Mouse (Mus musculus) heart, adult 11 months (tissue): ENCODE measurements around the gene Tsc22d1.
A peak's percentile ranks its signal among the peaks of the same experiment; 100 is the strongest.

Experiments
- DNase-seq: peaks from one replicate; pipeline ENCODE4 v3.0.0; 2022

Gene Tsc22d1

GRCm38 (mm10) chr14:76414862-76415780, at the start of gene Tsc22d1:
TSS of gene Tsc22d1 (plus strand) at chr14:76414961.
- peak; percentile 96 for DNase-seq

DNA sequence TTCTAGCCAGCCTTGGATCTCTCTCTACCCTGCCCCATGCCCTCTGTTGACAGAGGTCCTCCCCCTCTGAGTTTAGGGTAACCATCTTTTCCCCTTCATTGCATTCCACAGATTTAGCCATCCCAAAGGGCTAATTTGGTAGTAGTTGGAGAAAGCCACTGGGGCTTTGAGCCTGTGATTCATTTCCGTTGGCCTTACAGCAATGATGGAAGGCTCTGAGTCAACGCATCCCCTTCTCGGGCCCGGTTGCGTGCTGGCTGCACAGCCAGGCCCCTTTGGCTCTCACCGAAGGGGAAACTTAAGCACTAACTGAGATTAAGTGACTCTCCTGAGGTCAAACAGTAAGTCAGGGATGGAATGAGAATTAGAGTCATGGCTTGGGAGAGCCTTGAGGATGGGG, 41.1 kb upstream of the Tsc22d1 start:
- DNase-seq = peak; percentile 40

DNA sequence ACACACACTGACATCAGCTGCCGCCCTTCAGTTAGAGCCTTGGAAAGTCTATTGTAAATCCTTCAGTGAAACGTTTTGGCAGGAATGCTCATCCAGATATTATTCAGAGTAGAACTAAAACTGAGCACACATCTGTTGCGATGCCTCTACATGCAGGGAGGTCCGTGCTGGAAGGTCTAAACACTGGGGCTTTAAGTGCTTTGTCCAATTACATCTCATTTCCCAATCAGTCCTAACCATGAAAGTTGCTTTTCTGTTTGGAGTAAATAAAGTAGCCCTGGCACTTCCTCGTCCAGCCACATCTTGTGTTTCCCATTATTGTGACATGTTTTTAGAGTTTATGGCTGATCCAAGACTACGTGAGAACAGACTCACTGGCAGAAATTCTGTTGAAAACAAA, 40.2 kb upstream of the Tsc22d1 start:
- DNase-seq = peak; percentile 58

DNA sequence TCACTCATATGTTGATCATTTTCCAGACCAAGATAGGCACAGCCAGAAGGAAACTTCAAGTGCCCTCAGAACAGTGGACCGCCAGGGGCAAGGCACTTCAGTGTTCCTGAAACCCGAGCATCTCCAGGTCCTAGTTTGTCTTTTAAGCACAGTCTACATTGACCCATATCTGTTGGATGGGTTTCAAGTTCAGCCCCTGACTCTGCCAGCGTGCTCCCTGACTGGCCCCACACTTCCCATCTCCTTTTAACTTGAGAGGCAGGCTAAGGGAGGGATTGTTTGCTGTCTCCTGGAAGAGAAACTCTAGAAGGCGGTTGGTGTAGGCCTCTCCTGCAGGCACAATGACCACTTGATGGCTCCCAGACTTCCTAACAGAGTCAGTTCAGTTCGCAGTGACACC, 38.2 kb upstream of the Tsc22d1 start:
- no peak for DNase-seq

- no peak for DNase-seq
Measured at GRCm38 (mm10) chr14:76379411-76379810, 35.4 kb upstream of the Tsc22d1 start.

DNA sequence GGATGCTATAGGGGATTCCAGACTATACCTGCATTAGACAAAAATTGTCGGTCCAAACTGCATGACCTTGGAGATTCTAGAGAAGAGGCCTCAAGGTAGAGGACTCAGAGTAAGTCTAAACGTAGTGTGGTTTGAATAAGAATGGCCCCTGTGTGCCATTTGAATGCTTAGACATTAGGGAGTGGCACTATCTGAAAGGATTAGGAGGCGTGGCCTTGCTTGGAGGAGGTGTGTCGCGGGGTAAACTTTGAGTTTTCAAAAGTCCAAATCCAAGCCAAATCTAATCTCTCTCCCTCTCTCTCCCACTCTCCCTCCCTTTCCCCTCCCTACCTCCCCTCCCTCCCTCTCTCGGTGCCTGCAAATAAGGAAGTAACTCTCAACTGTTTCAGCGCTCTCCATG, 26.7 kb upstream of the Tsc22d1 start:
- DNase-seq = no peak

DNA sequence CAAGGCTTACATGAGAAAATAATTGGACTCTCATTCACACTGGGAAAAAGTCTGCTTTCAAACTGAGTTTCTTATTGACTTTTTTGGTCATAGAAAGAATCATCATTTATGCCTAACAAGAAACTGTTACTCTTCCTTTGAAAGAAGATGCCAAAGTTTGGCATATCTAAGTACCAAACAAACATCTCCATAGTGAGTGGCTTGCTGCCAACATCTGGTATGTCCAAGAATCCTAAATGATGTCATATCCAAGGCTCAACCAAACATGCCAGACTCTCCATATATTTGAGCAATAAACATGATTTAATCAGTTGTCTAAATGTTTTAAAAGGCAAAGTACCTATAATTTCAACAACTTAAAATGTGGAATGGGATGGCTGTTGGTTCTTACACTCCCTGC, 16.5 kb upstream of the Tsc22d1 start:
- no peak for DNase-seq

- peak; percentile 71 for DNase-seq
Measured at GRCm38 (mm10) chr14:76402574-76402973, 12.2 kb upstream of the Tsc22d1 start.

GRCm38 (mm10) chr14:76409111-76409510, 5.7 kb upstream of the Tsc22d1 start:
- DNase-seq = peak; percentile 75

- no peak for DNase-seq
Measured at GRCm38 (mm10) chr14:76413773-76414121, 1.0 kb upstream of the Tsc22d1 start.

DNA sequence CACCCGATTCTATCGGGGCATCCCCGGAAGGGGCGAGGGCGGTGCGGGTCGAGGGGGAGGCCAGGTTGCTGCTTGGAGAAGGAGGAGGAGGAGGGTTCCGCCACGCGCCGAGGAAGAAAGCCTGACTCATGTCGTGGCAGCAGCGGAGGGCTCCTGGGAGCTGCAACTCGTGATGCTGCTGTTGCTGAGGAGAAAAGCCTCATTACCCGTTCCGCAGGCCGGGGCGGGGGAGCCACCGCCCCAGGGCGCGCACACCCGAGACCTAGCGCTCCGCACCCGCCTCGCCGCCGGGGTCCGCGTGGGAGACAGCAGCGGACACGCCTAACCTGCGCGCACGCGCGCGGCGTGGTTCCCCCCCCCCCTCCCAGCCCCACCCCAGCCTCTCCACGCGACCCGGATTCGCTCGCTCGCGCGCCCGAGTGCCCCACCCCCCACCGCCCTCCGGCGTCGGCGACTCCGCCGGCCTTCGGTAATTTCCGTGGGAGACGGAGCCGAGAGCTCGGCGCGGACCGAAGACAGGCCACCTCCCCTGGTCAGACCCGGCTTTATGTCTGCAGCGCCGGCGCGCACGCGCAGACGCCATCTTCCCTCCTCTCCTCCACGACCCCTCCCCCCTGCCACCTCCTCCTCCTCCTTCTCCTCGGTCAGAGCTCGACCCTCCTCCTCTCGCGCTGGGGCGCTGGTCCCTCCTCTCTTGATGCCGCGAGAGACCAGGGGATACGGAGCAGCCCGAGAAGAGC, 469 bp upstream of the Tsc22d1 start:
- DNase-seq = peak; percentile 100

DNA sequence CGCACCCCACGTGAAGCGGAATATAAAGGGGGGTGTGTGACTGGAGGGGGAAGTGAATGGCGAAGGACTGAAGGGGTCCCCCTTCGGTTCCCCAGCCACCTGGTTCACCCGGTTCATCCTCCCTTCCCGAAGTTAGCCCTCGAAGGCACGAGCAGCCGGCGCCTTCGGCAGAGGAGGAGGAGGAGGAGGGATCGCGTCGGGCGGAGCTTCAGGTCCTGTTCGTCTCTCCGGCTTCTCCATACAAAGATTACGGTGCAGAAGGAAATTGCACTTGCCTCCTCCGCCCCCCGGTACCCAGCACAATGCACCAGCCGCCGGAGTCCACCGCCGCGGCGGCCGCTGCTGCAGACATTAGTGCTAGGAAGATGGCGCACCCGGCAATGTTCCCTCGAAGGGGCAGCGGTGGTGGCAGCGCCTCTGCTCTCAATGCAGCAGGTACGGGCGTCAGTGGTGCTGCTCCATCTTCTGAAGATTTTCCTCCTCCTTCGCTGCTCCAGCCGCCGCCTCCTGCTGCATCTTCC, 1.1 kb downstream of the Tsc22d1 start:
- DNase-seq = no peak

GRCm38 (mm10) chr14:76416366-76417040, 1.7 kb downstream of the Tsc22d1 start:
- peak; percentile 92 for DNase-seq

DNA sequence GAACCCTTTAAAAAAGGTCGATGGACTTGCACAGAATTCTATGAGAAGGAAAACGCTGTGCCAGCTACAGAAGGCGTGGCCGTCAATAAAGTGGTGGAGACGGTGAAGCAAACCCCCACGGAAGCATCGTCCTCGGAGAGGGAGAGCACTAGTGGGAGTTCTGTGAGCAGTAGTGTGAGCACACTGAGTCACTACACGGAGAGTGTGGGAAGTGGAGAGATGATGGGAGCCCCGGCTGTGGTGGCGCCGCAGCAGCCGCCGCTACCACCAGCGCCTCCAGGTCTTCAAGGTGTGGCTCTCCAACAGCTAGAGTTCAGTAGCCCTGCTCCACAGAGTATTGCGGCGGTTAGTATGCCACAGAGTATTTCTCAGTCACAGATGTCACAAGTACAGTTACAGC, 2.6 kb downstream of the Tsc22d1 start:
- DNase-seq = peak; percentile 84

GRCm38 (mm10) chr14:76420726-76421125, 6.0 kb downstream of the Tsc22d1 start:
- DNase-seq = peak; percentile 91

- no peak for DNase-seq
Measured at GRCm38 (mm10) chr14:76421162-76421561, 6.4 kb downstream of the Tsc22d1 start.

DNA sequence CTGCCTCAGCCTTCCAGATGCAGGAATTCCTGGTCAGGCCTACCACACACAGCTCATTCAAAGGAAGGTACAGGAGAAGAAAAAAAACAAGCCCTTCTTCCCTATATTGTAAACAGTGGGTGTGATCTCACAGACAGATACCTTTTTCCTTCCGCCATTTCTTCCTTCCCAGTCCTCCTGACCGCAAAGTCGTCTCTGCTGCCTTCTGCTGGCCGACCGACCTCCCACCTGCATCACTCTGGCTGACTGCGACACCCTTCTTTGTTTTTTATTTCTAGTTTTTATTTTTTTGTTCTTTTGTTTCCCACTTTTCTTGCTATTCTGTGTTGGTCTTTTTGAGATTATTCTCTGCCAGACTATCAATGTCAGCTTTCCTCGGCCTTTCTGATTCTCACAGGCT, 10.7 kb downstream of the Tsc22d1 start:
- no peak for DNase-seq

GRCm38 (mm10) chr14:76425986-76426530, 11.3 kb downstream of the Tsc22d1 start:
- DNase-seq = no peak

DNA sequence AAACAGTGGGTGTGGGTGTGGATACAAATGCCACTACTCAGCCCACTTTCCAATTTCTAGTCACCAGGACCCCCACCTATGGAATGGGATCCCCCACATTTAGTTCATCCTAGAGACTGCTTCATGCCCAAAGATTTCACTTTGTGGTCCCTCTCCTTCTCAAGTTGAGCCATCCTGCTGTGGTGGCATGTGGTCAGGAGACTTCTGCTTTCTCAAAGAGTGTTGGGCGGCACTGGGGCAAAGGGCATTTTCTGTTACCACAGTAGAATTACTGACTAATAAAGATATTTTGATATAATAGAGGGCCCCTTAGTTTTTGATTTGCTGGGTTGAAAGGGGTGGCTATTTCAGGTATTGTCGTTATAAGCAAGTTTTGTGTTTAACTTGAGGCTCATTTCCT, 14.1 kb downstream of the Tsc22d1 start:
- DNase-seq = peak; percentile 93

DNA sequence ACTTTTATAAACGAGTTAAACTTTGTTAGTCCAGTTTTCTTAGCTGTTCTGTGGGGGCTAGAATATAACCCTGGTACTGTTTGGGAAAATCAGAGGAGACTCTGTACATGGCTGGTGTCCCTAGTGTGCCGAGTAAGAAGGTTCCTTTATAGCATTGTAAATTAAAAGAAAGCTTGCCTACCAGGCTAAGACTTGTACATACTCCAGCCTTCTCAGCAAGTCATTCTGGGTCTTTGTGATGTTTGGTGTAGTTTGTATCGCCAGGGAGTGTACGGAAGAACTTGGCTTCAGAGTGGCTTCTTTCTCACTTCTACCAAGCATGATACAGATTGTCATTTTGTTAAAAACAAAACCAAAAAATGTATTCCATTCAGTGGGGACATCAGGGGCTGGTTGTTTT, 17.2 kb downstream of the Tsc22d1 start:
- no peak for DNase-seq

GRCm38 (mm10) chr14:76432369-76432768, 17.6 kb downstream of the Tsc22d1 start:
- DNase-seq = peak; percentile 16

DNA sequence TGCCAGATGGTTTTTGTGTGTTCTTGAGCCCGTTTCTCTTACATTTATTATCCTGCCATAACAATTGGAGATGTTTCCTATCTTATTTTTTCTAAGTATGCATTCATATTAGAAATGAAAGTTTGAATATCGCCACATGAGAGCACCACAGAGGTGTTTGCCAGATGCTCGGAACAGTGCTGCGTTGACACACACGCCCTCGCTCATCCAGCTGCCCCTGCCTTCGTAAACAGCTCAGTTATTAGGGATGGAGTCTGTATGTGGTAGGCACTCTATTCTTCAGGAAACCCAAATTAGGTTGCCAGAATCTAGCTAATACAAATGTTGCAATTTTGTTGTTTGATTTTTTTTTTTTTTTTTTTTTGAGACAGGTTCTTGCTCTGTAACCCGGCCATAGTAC, 18.1 kb downstream of the Tsc22d1 start:
- peak; percentile 70 for DNase-seq

DNA sequence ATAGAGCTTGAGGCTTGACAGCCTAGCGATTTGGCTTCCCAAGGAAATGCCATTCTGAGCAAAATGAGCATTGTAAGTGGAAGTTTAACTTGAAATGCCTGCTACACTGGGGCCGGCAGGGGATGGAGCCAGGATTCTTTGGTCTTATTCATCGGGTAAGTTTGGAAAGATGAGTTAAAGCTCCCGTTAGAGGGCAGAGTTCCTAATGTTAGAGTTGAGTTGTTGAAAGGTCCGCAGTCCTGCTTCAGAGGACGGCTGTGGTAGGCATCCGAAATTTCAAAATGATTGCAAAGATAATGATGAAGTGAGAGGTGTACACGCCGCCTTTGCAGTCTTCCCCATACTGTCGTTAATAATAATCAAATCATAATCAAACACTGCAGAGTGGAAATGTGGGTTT, 27.4 kb downstream of the Tsc22d1 start:
- peak; percentile 51 for DNase-seq
